Mouse (Mus musculus) embryo, embryonic 10 days (tissue): ENCODE measurements at regions not wholly inside any gene's neighbourhood (a gene's known extent, or its start where the extent isn't known, plus 50 kb on each side); places are given as distances from the start of the nearest gene placed in this dataset.
"Not testable (repeated sequence)": the region's sequence is repeated elsewhere in the genome, so short reads cannot be mapped to it uniquely, and the experiment has no call there.

Source experiments
- DNase-seq: peaks from one replicate; pipeline ENCODE4 v3.0.0-alpha.2; 2015; ENCODE audit warnings: low spot score

- not testable (repeated sequence) for DNase-seq
These were observed 816.9 kb upstream of the Olfr1507 start for GRCm38 (mm10) chr14:53312490-53312889.

GRCm38 (mm10) chr14:53303179-53303578 is 807.6 kb upstream of the Olfr1507 start:
- not testable (repeated sequence) for DNase-seq

- DNase-seq, result not testable (repeated sequence)
These were observed 806.9 kb upstream of the Olfr1507 start for GRCm38 (mm10) chr14:53302491-53302829.

- not testable (repeated sequence) for DNase-seq
These were observed 806.4 kb upstream of the Olfr1507 start for GRCm38 (mm10) chr14:53301722-53302490.

GRCm38 (mm10) chr14:53301110-53301509 is 805.6 kb upstream of the Olfr1507 start:
- not testable (repeated sequence) for DNase-seq

- DNase-seq, result not testable (repeated sequence)
These were observed 804.2 kb upstream of the Olfr1507 start for GRCm38 (mm10) chr14:53299735-53300134.

GRCm38 (mm10) chr14:53283350-53284141 is 788.0 kb upstream of the Olfr1507 start:
- not testable (repeated sequence) for DNase-seq

- not testable (repeated sequence) for DNase-seq
These were observed 777.7 kb upstream of the Olfr1507 start for GRCm38 (mm10) chr14:53273218-53273617.

- DNase-seq, result not testable (repeated sequence)
These were observed 772.1 kb upstream of the Olfr1507 start for GRCm38 (mm10) chr14:53267693-53268092.

- not testable (repeated sequence) for DNase-seq
These were observed 760.4 kb upstream of the Olfr1507 start for GRCm38 (mm10) chr14:53255962-53256361.

- not testable (repeated sequence) for DNase-seq
These were observed 757.9 kb upstream of the Olfr1507 start for GRCm38 (mm10) chr14:53253470-53253869.

- DNase-seq, result not testable (repeated sequence)
These were observed 735.6 kb upstream of the Olfr1507 start for GRCm38 (mm10) chr14:53231142-53231541.

- DNase-seq, result not testable (repeated sequence)
These were observed 729.2 kb upstream of the Olfr1507 start for GRCm38 (mm10) chr14:53224789-53225188.

GRCm38 (mm10) chr14:53210554-53210953 is 715.0 kb upstream of the Olfr1507 start:
- not testable (repeated sequence) for DNase-seq

GRCm38 (mm10) chr14:53209258-53209657 is 713.7 kb upstream of the Olfr1507 start:
- not testable (repeated sequence) for DNase-seq

- DNase-seq, result not testable (repeated sequence)
These were observed 695.4 kb upstream of the Olfr1507 start for GRCm38 (mm10) chr14:53190931-53191330.

- DNase-seq, result not testable (repeated sequence)
These were observed 678.5 kb upstream of the Olfr1507 start for GRCm38 (mm10) chr14:53174099-53174498.

- DNase-seq, result not testable (repeated sequence)
These were observed 670.8 kb upstream of the Olfr1507 start for GRCm38 (mm10) chr14:53166327-53166726.

GRCm38 (mm10) chr14:53159012-53159411 is 663.5 kb upstream of the Olfr1507 start:
- DNase-seq, result not testable (repeated sequence)

- not testable (repeated sequence) for DNase-seq
These were observed 639.2 kb upstream of the Olfr1507 start for GRCm38 (mm10) chr14:53134783-53135182.

GRCm38 (mm10) chr14:53132390-53132789 is 636.8 kb upstream of the Olfr1507 start:
- DNase-seq, result peak; percentile 60

GRCm38 (mm10) chr14:53121704-53122103 is 626.2 kb upstream of the Olfr1507 start:
- DNase-seq, result not testable (repeated sequence)

GRCm38 (mm10) chr14:53109732-53110131 is 614.2 kb upstream of the Olfr1507 start:
- DNase-seq, result not testable (repeated sequence)
